Mouse (Mus musculus) bone marrow, adult 2 months (tissue): ENCODE results near the gene Ccdc187. TPM values are rescaled to one million over a fixed set of nuclear protein-coding genes. Genes with fewer than 3 reads are reported as not detected.
A peak's percentile ranks its signal among the peaks of the same experiment; 100 is the strongest.

Experiments
- H3K27ac ChIP-seq: fragments of 200-500 bp; 2 replicates; pipeline ENCODE4 v1.5.1; 2012; ENCODE audit warnings: low read depth, mild to moderate bottlenecking, control low read depth, inconsistent platforms, low read length; ENCODE audit not compliant: control insufficient read depth, poor library complexity, insufficient read depth
- H3K4me1 ChIP-seq: fragments of 200-500 bp; 2 replicates; pipeline ENCODE4 v1.6.1; 2011; ENCODE audit warnings: low read length; ENCODE audit not compliant: control insufficient read depth, insufficient read depth
- H3K4me3 ChIP-seq: fragments of 200-500 bp; replicated peaks from 2 replicates; pipeline ENCODE3; 2011; ENCODE audit warnings: mild to moderate bottlenecking, low read depth, low read length, control low read depth; ENCODE audit not compliant: control insufficient read depth
- CTCF ChIP-seq: fragments of 200-500 bp; IDR thresholded peaks from 2 replicates; pipeline ENCODE4 v1.5.1; 2011; ENCODE audit warnings: low read length, control low read depth; ENCODE audit not compliant: control insufficient read depth, insufficient read depth
- POLR2A ChIP-seq: fragments of 200-500 bp; IDR thresholded peaks from 2 replicates; pipeline ENCODE4 v1.6.1; 2011; ENCODE audit warnings: low read depth, mild to moderate bottlenecking, control low read depth, low read length, borderline replicate concordance; ENCODE audit not compliant: control insufficient read depth
- WGBS: fragments of 180-500 bp; shearing (Covaris S2); methylation state at CpG from one replicate; pipeline ENCODE4 v1.1.7; 2018; 5-methylcytosine and 5-hydroxymethylcytosine counted together
- polyA plus RNA-seq: library from polyadenylated mRNA; stranded (reverse); fragments of >200 nt; gene quantifications from 2 replicates; pipeline ENCODE4 v1.2.4, GENCODE M21; 2011; ENCODE audit warnings: low replicate concordance; ENCODE audit not compliant: missing spikeins, insufficient read depth, insufficient read length

Gene Ccdc187
- polyA plus RNA-seq, 1 experiment = not detected

- no peak overlapping the region for H3K27ac ChIP-seq
- no peaks in the 10 kb centered on the region; the same call in 1 of the 2 replicates for H3K4me1 ChIP-seq
- H3K4me3 ChIP-seq = no peak overlapping the region
- WGBS = 84% methylated on average over 8 of the region's 8 CpGs
- TF ChIP-seq CTCF (no peak), POLR2A (no peak)
These were observed 35.0 kb upstream of the Ccdc187 start for GRCm38 (mm10) chr2:26329402-26329801.

- TF ChIP-seq POLR2A (no peak), CTCF (no peak)
These were observed 33.5 kb upstream of the Ccdc187 start for GRCm38 (mm10) chr2:26327852-26328251.

GRCm38 (mm10) chr2:26325386-26326181, 31.2 kb upstream of the Ccdc187 start:
- peak; percentile 93 for TF ChIP-seq CTCF
- no peak for TF ChIP-seq POLR2A
- Histone ChIP-seq H3K4me1 (no peaks in the 10 kb centered on the region; the same call in 1 of the 2 replicates), H3K4me3 (no peak overlapping the region), H3K27ac (no peak overlapping the region)
- WGBS = 60% methylated on average over 15 of the region's 15 CpGs

More at GRCm38 (mm10) chr2:26327852-26328251, 33.5 kb upstream of the Ccdc187 start:
- Histone ChIP-seq H3K27ac (no peak overlapping the region), H3K4me1 (no peaks in the 10 kb centered on the region; the same call in 1 of the 2 replicates), H3K4me3 (no peak overlapping the region)
- WGBS = 47% methylated on average over 4 of the region's 4 CpGs

DNA sequence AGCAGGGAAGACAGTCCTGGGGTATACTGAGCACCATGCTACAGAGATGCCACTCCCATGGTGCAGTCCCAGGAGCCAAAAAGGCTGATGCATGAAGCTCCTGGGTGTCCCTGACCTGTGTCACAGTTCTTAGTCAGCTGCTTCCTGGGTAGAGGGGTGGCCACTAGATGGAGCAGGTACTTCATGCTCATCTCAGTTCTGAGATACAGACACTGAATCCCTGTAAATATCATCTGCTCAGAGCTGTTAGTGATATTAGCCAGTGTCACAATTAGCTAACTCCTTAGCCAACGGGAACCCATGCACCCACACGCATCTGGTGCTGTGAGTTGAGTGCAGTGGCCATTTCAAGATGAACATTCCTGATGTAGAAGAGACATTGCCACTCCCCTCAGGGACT, 30.6 kb upstream of the Ccdc187 start:
- Histone ChIP-seq H3K4me3 (no peak overlapping the region), H3K27ac (no peak overlapping the region), H3K4me1 (no peaks in the 10 kb centered on the region; the same call in 1 of the 2 replicates)
- TF ChIP-seq POLR2A (no peak), CTCF (peak; percentile 37; the same call in 1 of the 2 replicates)
- WGBS = 83% methylated on average over 2 of the region's 2 CpGs

GRCm38 (mm10) chr2:26323589-26324325, 29.4 kb upstream of the Ccdc187 start:
- Histone ChIP-seq H3K27ac (no peak overlapping the region), H3K4me1 (no peaks in the 10 kb centered on the region; the same call in 1 of the 2 replicates), H3K4me3 (no peak overlapping the region)
- no peak for TF ChIP-seq POLR2A
- WGBS = 80% methylated on average over 13 of the region's 13 CpGs

- peaks cover 2% of the 10 kb centered on the region for H3K4me1 ChIP-seq
- 77% methylated on average over 14 of the region's 14 CpGs for WGBS
- H3K27ac ChIP-seq = no peak overlapping the region
- no peak overlapping the region for H3K4me3 ChIP-seq
- TF ChIP-seq POLR2A (no peak), CTCF (no peak)
These were observed 26.2 kb upstream of the Ccdc187 start for GRCm38 (mm10) chr2:26320245-26321185.

GRCm38 (mm10) chr2:26319519-26320244, 25.3 kb upstream of the Ccdc187 start:
- peaks cover 4% of the 10 kb centered on the region for H3K4me1 ChIP-seq
- no peak overlapping the region for H3K4me3 ChIP-seq
- H3K27ac ChIP-seq = no peak overlapping the region
- TF ChIP-seq CTCF (no peak), POLR2A (no peak)
- 81% methylated on average over 13 of the region's 13 CpGs for WGBS
